Mouse (Mus musculus) bone marrow, adult 2 months (tissue): Measurements from ENCODE around the gene Mrpl30.

ENCODE experiments used
- CTCF ChIP-seq: fragments of 200-500 bp; IDR thresholded peaks from 2 replicates; pipeline ENCODE4 v1.5.1; 2011; ENCODE audit warnings: low read length, control low read depth; ENCODE audit not compliant: control insufficient read depth, insufficient read depth
- POLR2A ChIP-seq: fragments of 200-500 bp; IDR thresholded peaks from 2 replicates; pipeline ENCODE4 v1.6.1; 2011; ENCODE audit warnings: low read depth, mild to moderate bottlenecking, control low read depth, low read length, borderline replicate concordance; ENCODE audit not compliant: control insufficient read depth

- no peak for TF ChIP-seq POLR2A
- no peak for TF ChIP-seq CTCF
These were observed 4.3 kb downstream of the Mrpl30 start for GRCm38 (mm10) chr1:37894606-37895005.
